Mouse (Mus musculus) lung, postnatal 0 days (tissue): Measurements from ENCODE around the gene St3gal4.

Source experiments
- CTCF ChIP-seq: IDR thresholded peaks from 2 replicates; pipeline ENCODE4 v1.5.1; 2016; ENCODE audit warnings: antibody characterized with exemption, mild to moderate bottlenecking
- EP300 ChIP-seq: IDR thresholded peaks from 2 replicates; pipeline ENCODE4 v1.6.1; 2016; ENCODE audit warnings: antibody characterized with exemption, mild to moderate bottlenecking, control low read depth

GRCm38 (mm10) chr9:35026897-35027311, 92.2 kb downstream of the St3gal4 start:
- TF ChIP-seq CTCF, result no peak
- no peak for TF ChIP-seq EP300
